Mouse (Mus musculus) hindbrain, embryonic 12.5 days (tissue): ENCODE measurements around the gene Ulk3. TPM values are rescaled to one million over a fixed set of nuclear protein-coding genes. Genes with fewer than 3 reads are reported as not detected.

Source experiments
- ATAC-seq: fragments of 200-750 bp; cut with Nextera tagmentation; 2 replicates; pipeline ENCODE4 v1.8.0; 2017; ENCODE audit warnings: moderate TSS enrichment; ENCODE audit not compliant: low FRiP score
- H3K27ac ChIP-seq: fragments of 300-500 bp; sonication (generic); 2 replicates; pipeline ENCODE4 v1.5.1; 2016; ENCODE audit warnings: mild to moderate bottlenecking
- H3K27me3 ChIP-seq: fragments of 300-500 bp; sonication (generic); 2 replicates; pipeline ENCODE4 v1.6.1; 2016; ENCODE audit warnings: mild to moderate bottlenecking
- H3K36me3 ChIP-seq: fragments of 300-500 bp; sonication (generic); 2 replicates; pipeline ENCODE4 v1.6.1; 2016; ENCODE audit warnings: mild to moderate bottlenecking
- H3K4me1 ChIP-seq: fragments of 300-500 bp; sonication (generic); 2 replicates; pipeline ENCODE4 v1.6.1; 2016
- H3K4me2 ChIP-seq: fragments of 300-500 bp; sonication (generic); replicated peaks from 2 replicates; pipeline ENCODE4 v1.6.1; 2016; ENCODE audit warnings: mild to moderate bottlenecking
- H3K4me3 ChIP-seq: fragments of 300-500 bp; sonication (generic); 2 replicates; pipeline ENCODE4 v1.5.1; 2016; ENCODE audit warnings: mild to moderate bottlenecking
- H3K9ac ChIP-seq: fragments of 300-500 bp; sonication (generic); 2 replicates; pipeline ENCODE4 v1.6.1; 2016; ENCODE audit warnings: mild to moderate bottlenecking, moderate library complexity
- H3K9me3 ChIP-seq: fragments of 300-500 bp; sonication (generic); replicated peaks from 2 replicates; pipeline ENCODE4 v1.6.1; 2016; ENCODE audit warnings: mild to moderate bottlenecking
- WGBS: fragments of 180-500 bp; shearing (Covaris S2); methylation state at CpG from one replicate; pipeline ENCODE4 v1.1.7; 2016; 5-methylcytosine and 5-hydroxymethylcytosine counted together
- polyA plus RNA-seq: library from polyadenylated mRNA; unstranded; fragments of >200 nt; fragmentation: Nextera tagmentation; extraction: Ambion mirVana; gene quantifications from 2 replicates; pipeline ENCODE4 v1.2.1, GENCODE M21; 2016

Ulk3 gene
- polyA plus RNA-seq, 1 experiment from 2014 or later, result 20.1 TPM

- no peaks in the 10 kb centered on the region for H3K9me3 ChIP-seq
- no peak overlapping the region for H3K4me3 ChIP-seq
- WGBS, result 90% methylated on average over 17 of the region's 17 CpGs
- no peaks in the 10 kb centered on the region for H3K27me3 ChIP-seq
- H3K9ac ChIP-seq, result no peak overlapping the region
- H3K4me1 ChIP-seq, result 0 out of 2 replicates have a peak, but pooled peaks cover 6% of the 10 kb centered on the region
- H3K36me3 ChIP-seq, result peaks cover 77% of the 10 kb centered on the region
- H3K27ac ChIP-seq, result no peak overlapping the region
- no peak overlapping the region for H3K4me2 ChIP-seq
- no peak for ATAC-seq
Observed at GRCm38 (mm10) chr9:57627191-57627590, 37.9 kb downstream of the Ulk3 start.

- peaks cover 77% of the 10 kb centered on the region for H3K36me3 ChIP-seq
- H3K4me3 ChIP-seq, result no peak overlapping the region
- WGBS, result 96% methylated on average over 11 of the region's 11 CpGs
- H3K4me1 ChIP-seq, result 0 out of 2 replicates have a peak, but pooled peaks cover 6% of the 10 kb centered on the region
- no peak overlapping the region for H3K27ac ChIP-seq
- no peak overlapping the region for H3K9ac ChIP-seq
- H3K9me3 ChIP-seq, result no peaks in the 10 kb centered on the region
- ATAC-seq, result no peak
- no peaks in the 10 kb centered on the region for H3K27me3 ChIP-seq
- H3K4me2 ChIP-seq, result no peak overlapping the region
Observed at GRCm38 (mm10) chr9:57627892-57628291, 38.6 kb downstream of the Ulk3 start.

- peaks cover 77% of the 10 kb centered on the region for H3K36me3 ChIP-seq
- 91% methylated on average over 12 of the region's 12 CpGs for WGBS
- ATAC-seq, result peak; percentile 7; the same call in 1 of the 2 replicates
Observed at GRCm38 (mm10) chr9:57628717-57629116, 39.5 kb downstream of the Ulk3 start.

GRCm38 (mm10) chr9:57629118-57629874, 40.0 kb downstream of the Ulk3 start:
- Histone ChIP-seq H3K4me1 (0 out of 2 replicates have a peak, but pooled peaks cover 6% of the 10 kb centered on the region), H3K4me2 (no peak overlapping the region), H3K9ac (peak overlapping the region; percentile 13; the same call in 1 of the 2 replicates), H3K9me3 (no peaks in the 10 kb centered on the region), H3K27ac (peak overlapping the region; percentile 73), H3K4me3 (no peak overlapping the region), H3K36me3 (peaks cover 77% of the 10 kb centered on the region), H3K27me3 (no peaks in the 10 kb centered on the region)
- 71% methylated on average over 14 of the region's 14 CpGs for WGBS
- ATAC-seq, result peak; percentile 57

More at GRCm38 (mm10) chr9:57628717-57629116, 39.5 kb downstream of the Ulk3 start:
- H3K4me2 ChIP-seq, result no peak overlapping the region
- H3K9me3 ChIP-seq, result no peaks in the 10 kb centered on the region
- peak overlapping the region; percentile 13; the same call in 1 of the 2 replicates for H3K9ac ChIP-seq
- H3K27ac ChIP-seq, result no peak overlapping the region
- 0 out of 2 replicates have a peak, but pooled peaks cover 6% of the 10 kb centered on the region for H3K4me1 ChIP-seq
- no peaks in the 10 kb centered on the region for H3K27me3 ChIP-seq
- H3K4me3 ChIP-seq, result no peak overlapping the region

- Histone ChIP-seq H3K4me2 (no peak overlapping the region), H3K9me3 (no peaks in the 10 kb centered on the region), H3K4me1 (peaks cover 17% of the 10 kb centered on the region), H3K27me3 (no peaks in the 10 kb centered on the region), H3K36me3 (peaks cover 35% of the 10 kb centered on the region), H3K27ac (no peak overlapping the region), H3K4me3 (no peak overlapping the region), H3K9ac (no peak overlapping the region)
- ATAC-seq, result no peak
- WGBS, result 54% methylated on average over 4 of the region's 4 CpGs
Observed at GRCm38 (mm10) chr9:57633481-57634024, 44.3 kb downstream of the Ulk3 start.

- Histone ChIP-seq H3K4me2 (no peak overlapping the region), H3K27me3 (no peaks in the 10 kb centered on the region), H3K36me3 (peaks cover 7% of the 10 kb centered on the region; the same call in 1 of the 2 replicates), H3K4me3 (no peak overlapping the region), H3K9ac (no peak overlapping the region), H3K9me3 (no peaks in the 10 kb centered on the region), H3K4me1 (peaks cover 54% of the 10 kb centered on the region), H3K27ac (no peak overlapping the region)
- 69% methylated on average over 3 of the region's 3 CpGs for whole genome bisulfite sequencing
- ATAC-seq, result no peak
Observed at GRCm38 (mm10) chr9:57637272-57637671, 48.0 kb downstream of the Ulk3 start.

GRCm38 (mm10) chr9:57637741-57638322, 48.6 kb downstream of the Ulk3 start:
- H3K9me3 ChIP-seq, result no peaks in the 10 kb centered on the region
- no peak for ATAC-seq
- H3K4me1 ChIP-seq, result peaks cover 60% of the 10 kb centered on the region
- H3K36me3 ChIP-seq, result peaks cover 9% of the 10 kb centered on the region; the same call in 1 of the 2 replicates
- H3K27ac ChIP-seq, result peak overlapping the region; percentile 12; the same call in 1 of the 2 replicates
- H3K4me3 ChIP-seq, result no peak overlapping the region
- no peak overlapping the region for H3K4me2 ChIP-seq
- no peaks in the 10 kb centered on the region for H3K27me3 ChIP-seq
- H3K9ac ChIP-seq, result peak overlapping the region; percentile 50
- WGBS, result 54% methylated on average over 6 of the region's 6 CpGs

GRCm38 (mm10) chr9:57638651-57639459, 49.6 kb downstream of the Ulk3 start:
- peak overlapping the region; percentile 37 for H3K4me2 ChIP-seq
- no peaks in the 10 kb centered on the region for H3K9me3 ChIP-seq
- H3K27ac ChIP-seq, result peak overlapping the region; percentile 12; the same call in 1 of the 2 replicates
- WGBS, result 41% methylated on average over 8 of the region's 8 CpGs
- no peak overlapping the region for H3K4me3 ChIP-seq
- H3K36me3 ChIP-seq, result peaks cover 9% of the 10 kb centered on the region; the same call in 1 of the 2 replicates
- H3K4me1 ChIP-seq, result peaks cover 70% of the 10 kb centered on the region
- H3K9ac ChIP-seq, result peak overlapping the region; percentile 50
- no peaks in the 10 kb centered on the region for H3K27me3 ChIP-seq
- 0 out of 2 replicates have a peak, but pooled peaks have one; percentile 2 for ATAC-seq

GRCm38 (mm10) chr9:57639661-57640328, 50.5 kb downstream of the Ulk3 start:
- H3K9ac ChIP-seq, result peak overlapping the region; percentile 50; the same call in 1 of the 2 replicates
- peak overlapping the region; percentile 17 for H3K4me3 ChIP-seq
- H3K4me1 ChIP-seq, result peaks cover 77% of the 10 kb centered on the region
- peaks cover 9% of the 10 kb centered on the region; the same call in 1 of the 2 replicates for H3K36me3 ChIP-seq
- H3K4me2 ChIP-seq, result peak overlapping the region; percentile 37
- peak overlapping the region; percentile 12 for H3K27ac ChIP-seq
- ATAC-seq, result no peak
- H3K9me3 ChIP-seq, result no peaks in the 10 kb centered on the region
- H3K27me3 ChIP-seq, result no peaks in the 10 kb centered on the region
- WGBS, result 69% methylated on average over 5 of the region's 5 CpGs

GRCm38 (mm10) chr9:57640384-57640783, 51.1 kb downstream of the Ulk3 start:
- H3K9me3 ChIP-seq, result no peaks in the 10 kb centered on the region
- H3K4me3 ChIP-seq, result peak overlapping the region; percentile 17
- peak overlapping the region; percentile 50; the same call in 1 of the 2 replicates for H3K9ac ChIP-seq
- peaks cover 9% of the 10 kb centered on the region; the same call in 1 of the 2 replicates for H3K36me3 ChIP-seq
- peak overlapping the region; percentile 37 for H3K4me2 ChIP-seq
- 36% methylated on average over 15 of the region's 15 CpGs for WGBS
- peaks cover 77% of the 10 kb centered on the region for H3K4me1 ChIP-seq
- H3K27ac ChIP-seq, result peak overlapping the region; percentile 12
- ATAC-seq, result no peak
- no peaks in the 10 kb centered on the region for H3K27me3 ChIP-seq

- H3K36me3 ChIP-seq, result peaks cover 9% of the 10 kb centered on the region; the same call in 1 of the 2 replicates
- no peak overlapping the region for H3K4me3 ChIP-seq
- peak overlapping the region; percentile 12; the same call in 1 of the 2 replicates for H3K27ac ChIP-seq
- no peak overlapping the region for H3K4me2 ChIP-seq
- H3K9me3 ChIP-seq, result no peaks in the 10 kb centered on the region
- H3K4me1 ChIP-seq, result peaks cover 80% of the 10 kb centered on the region
- 83% methylated on average over 1 of the region's 1 CpGs for WGBS
- H3K27me3 ChIP-seq, result no peaks in the 10 kb centered on the region
- peak overlapping the region; percentile 50; the same call in 1 of the 2 replicates for H3K9ac ChIP-seq
- no peak for ATAC-seq
Observed at GRCm38 (mm10) chr9:57641022-57641421, 51.8 kb downstream of the Ulk3 start.
